Comparison of ENCODE assay signal across 8 mouse cellular contexts in genomic region chr2:74762522-74763244, GRCm38 (mm10). TPM values are rescaled to one million over a fixed set of nuclear protein-coding genes. Genes with fewer than 3 reads are reported as not detected.
A peak's percentile ranks its signal among the peaks of the same experiment; 100 is the strongest.
DNase-seq lines count a peak whose midpoint lies in the region; ATAC-seq and TF ChIP-seq lines count a peak whose summit lies in the region.

Gene Hoxd1 (plus strand): TSS chr2:74762980.

- peaks cover 5% of the 10 kb centered on the region; the same call in 1 of the 2 replicates for H3K4me1 ChIP-seq in forebrain, embryonic 14.5 days (ENCODE audit: control insufficient read depth, insufficient read depth, low read length)

- no peaks in the 10 kb centered on the region for H3K36me3 ChIP-seq in forebrain, embryonic 14.5 days (ENCODE audit: control insufficient read depth, insufficient read depth, low read length)

- peaks cover 74% of the 10 kb centered on the region for H3K27me3 ChIP-seq in forebrain, embryonic 14.5 days (replicated peaks; ENCODE audit: control insufficient read depth, insufficient read depth, low read length)

- intact Hi-C loops in gastrocnemius, adult 2 months (cut with DNase I), result no loop called here
- intact Hi-C loops in gastrocnemius, postnatal 36 days (cut with DNase I), result no loop called here

- H3K9me3 ChIP-seq in forebrain, embryonic 14.5 days (replicated peaks; ENCODE audit: control insufficient read depth, low read length), result no peaks in the 10 kb centered on the region

- H3K4me3 ChIP-seq in gastrocnemius, adult 2 months, result peak within 1 kb of the TSS; percentile 73
- H3K4me3 ChIP-seq in forebrain, embryonic 14.5 days (ENCODE audit: low read depth, low read length), result peak within 1 kb of the TSS; percentile 43

- H3K9ac ChIP-seq in forebrain, embryonic 14.5 days (ENCODE audit: low read length), result peak within 1 kb of the TSS; percentile 25; the same call in 1 of the 2 replicates

- TF ChIP-seq CTCF in gastrocnemius, adult 2 months (IDR thresholded peaks at IDR 0.05), result no peak

- ATAC-seq in forebrain, embryonic 14.5 days, result peak; percentile 87
- ATAC-seq in megakaryocyte progenitor cell, adult 5-6 weeks (replicated peaks; ENCODE audit: poor library complexity), result peak; percentile 23; the same call in 1 of the 2 replicates

- H3K27ac ChIP-seq in gastrocnemius, adult 2 months, result no peak within 1 kb of the TSS
- no peak within 1 kb of the TSS for H3K27ac ChIP-seq in forebrain, embryonic 14.5 days (ENCODE audit: low read depth, low read length)

- peak; percentile 68 for DNase-seq in gastrocnemius, adult 2 months
- no peak for DNase-seq in gastrocnemius, postnatal 36 days
- peak; percentile 70 for DNase-seq in R1 (ENCODE audit: low read depth, low spot score)
- DNase-seq in forebrain, embryonic 14.5 days (ENCODE audit: low spot score), result peak; percentile 61
- DNase-seq in kidney, adult 11 months, result peak; percentile 61
- peak; percentile 53 for DNase-seq in urinary bladder, postnatal 14 days (ENCODE audit: low spot score)
- no peak for DNase-seq in c-Kit-positive CD71-positive TER-119-positive erythroid progenitor cells, embryonic 14.5 days (ENCODE audit: low spot score)

- WGBS in forebrain, embryonic 14.5 days, result under 1% methylated on average over 61 of the region's 61 CpGs

- H3K4me2 ChIP-seq in forebrain, embryonic 14.5 days (ENCODE audit: low read length), result peak within 1 kb of the TSS; percentile 80

RNA-seq across cellular contexts. Expression of gene Hoxd1, which starts in this region (rescaled TPM):
- total RNA-seq in gastrocnemius, adult 2 months (2021), result not detected
- not detected for total RNA-seq in gastrocnemius, postnatal 36 days (2021)
- polyA plus RNA-seq in forebrain, embryonic 14.5 days (2014; fragmentation: Nextera tagmentation; extraction: Ambion mirVana), result not detected in 2 replicates
- not detected in 2 replicates for total RNA-seq in megakaryocyte progenitor cell, adult 5-6 weeks (2015)
- total RNA-seq in megakaryocyte progenitor cell, adult 5-6 weeks (2017), result not detected in 2 replicates

Comparison
In these comparisons a context has a peak if more than half of its experiments do, and no peak if none do; other contexts are left out.
1. Peak in DNase-seq and H3K4me3 ChIP-seq in gastrocnemius, adult 2 months; RNA of the gene not detected or under 1 TPM.
2. Peak in DNase-seq, ATAC-seq, H3K4me3 ChIP-seq, H3K9ac ChIP-seq and H3K4me2 ChIP-seq in forebrain, embryonic 14.5 days; RNA of the gene not detected or under 1 TPM.
3. Peak in ATAC-seq in megakaryocyte progenitor cell, adult 5-6 weeks; RNA of the gene not detected or under 1 TPM.
4. DNase-seq: peak in R1 (single experiment), kidney, adult 11 months (single experiment) and urinary bladder, postnatal 14 days (single experiment); none in gastrocnemius, postnatal 36 days (0 of 2) and c-Kit-positive CD71-positive TER-119-positive erythroid progenitor cells, embryonic 14.5 days (single experiment).